Mouse (Mus musculus) intestine, embryonic 16.5 days (tissue): ENCODE measurements at regions not wholly inside any gene's neighbourhood (a gene's known extent, or its start where the extent isn't known, plus 50 kb on each side); places are given as distances from the start of the nearest gene placed in this dataset.
A peak's percentile ranks its signal among the peaks of the same experiment; 100 is the strongest.

Experiments
- ATAC-seq: fragments of 200-750 bp; cut with Nextera tagmentation; 2 replicates; pipeline ENCODE4 v1.8.0; 2017; ENCODE audit warnings: moderate TSS enrichment, moderate library complexity
- H3K27ac ChIP-seq: fragments of 300-500 bp; sonication (generic); 2 replicates; pipeline ENCODE4 v1.5.1; 2014; ENCODE audit warnings: mild to moderate bottlenecking, low read length
- H3K27me3 ChIP-seq: fragments of 300-500 bp; sonication (generic); replicated peaks from 2 replicates; pipeline ENCODE4 v1.6.1; 2014; ENCODE audit warnings: low read length, control low read depth, mixed read lengths; ENCODE audit not compliant: control insufficient read depth, insufficient read depth
- H3K36me3 ChIP-seq: fragments of 300-500 bp; sonication (generic); 2 replicates; pipeline ENCODE4 v1.6.1; 2014; ENCODE audit warnings: low read length, control low read depth; ENCODE audit not compliant: control insufficient read depth, insufficient read depth
- H3K4me1 ChIP-seq: fragments of 300-500 bp; sonication (generic); 2 replicates; pipeline ENCODE4 v1.6.1; 2014; ENCODE audit warnings: low read length, control low read depth, mixed read lengths; ENCODE audit not compliant: control insufficient read depth, insufficient read depth
- H3K4me2 ChIP-seq: fragments of 300-500 bp; sonication (generic); 2 replicates; pipeline ENCODE4 v1.6.1; 2014; ENCODE audit warnings: low read depth, low read length, control low read depth
- H3K4me3 ChIP-seq: fragments of 300-500 bp; sonication (generic); 2 replicates; pipeline ENCODE4 v1.5.1; 2014; ENCODE audit warnings: mild to moderate bottlenecking, low read length
- H3K9ac ChIP-seq: fragments of 300-500 bp; sonication (generic); 2 replicates; pipeline ENCODE4 v1.6.1; 2014; ENCODE audit warnings: low read depth, low read length
- H3K9me3 ChIP-seq: fragments of 300-500 bp; sonication (generic); 2 replicates; pipeline ENCODE4 v1.6.1; 2016; ENCODE audit warnings: low read length, control low read depth; ENCODE audit not compliant: control insufficient read depth
- WGBS: fragments of 180-500 bp; shearing (Covaris S2); extraction: QIAGEN DNeasy Blood & Tissue Kit; methylation state at CpG from one replicate; pipeline ENCODE4 v1.1.7; 2014; 5-methylcytosine and 5-hydroxymethylcytosine counted together

GRCm38 (mm10) chr3:115554809-115555708, 159.8 kb downstream of the S1pr1 start:
- no peak for ATAC-seq
- no peaks in the 10 kb centered on the region for H3K4me1 ChIP-seq
- H3K27ac ChIP-seq: no peak overlapping the region
- H3K9me3 ChIP-seq: no peaks in the 10 kb centered on the region
- no peak overlapping the region for H3K4me3 ChIP-seq
- no peak overlapping the region for H3K9ac ChIP-seq
- H3K27me3 ChIP-seq: no peaks in the 10 kb centered on the region
- no peaks in the 10 kb centered on the region for H3K36me3 ChIP-seq
- WGBS: 74% methylated on average over 10 of the region's 10 CpGs
- H3K4me2 ChIP-seq: no peak overlapping the region

- no peak overlapping the region for H3K4me2 ChIP-seq
- no peaks in the 10 kb centered on the region for H3K27me3 ChIP-seq
- no peak overlapping the region for H3K4me3 ChIP-seq
- H3K27ac ChIP-seq: no peak overlapping the region
- 60% methylated on average over 10 of the region's 10 CpGs for WGBS
- no peaks in the 10 kb centered on the region for H3K9me3 ChIP-seq
- no peak overlapping the region for H3K9ac ChIP-seq
- peak; percentile 67 for ATAC-seq
- H3K36me3 ChIP-seq: no peaks in the 10 kb centered on the region
- no peaks in the 10 kb centered on the region for H3K4me1 ChIP-seq
These were observed 160.9 kb downstream of the S1pr1 start for GRCm38 (mm10) chr3:115553848-115554515.

- 88% methylated on average over 1 of the region's 1 CpGs for WGBS
- Histone ChIP-seq H3K4me2 (no peak overlapping the region), H3K4me1 (no peaks in the 10 kb centered on the region), H3K36me3 (no peaks in the 10 kb centered on the region), H3K27ac (no peak overlapping the region), H3K4me3 (no peak overlapping the region), H3K27me3 (no peaks in the 10 kb centered on the region), H3K9ac (no peak overlapping the region), H3K9me3 (no peaks in the 10 kb centered on the region)
- ATAC-seq: no peak
These were observed 173.1 kb downstream of the S1pr1 start for GRCm38 (mm10) chr3:115541789-115542188.

GRCm38 (mm10) chr3:115538355-115538754, 176.5 kb downstream of the S1pr1 start:
- Histone ChIP-seq H3K4me1 (no peaks in the 10 kb centered on the region), H3K27me3 (no peaks in the 10 kb centered on the region), H3K4me2 (no peak overlapping the region), H3K36me3 (no peaks in the 10 kb centered on the region), H3K9ac (no peak overlapping the region), H3K9me3 (no peaks in the 10 kb centered on the region), H3K4me3 (no peak overlapping the region), H3K27ac (no peak overlapping the region)
- no peak for ATAC-seq
- whole genome bisulfite sequencing: 83% methylated on average over 6 of the region's 6 CpGs

- no peaks in the 10 kb centered on the region for H3K27me3 ChIP-seq
- H3K4me3 ChIP-seq: no peak overlapping the region
- H3K36me3 ChIP-seq: no peaks in the 10 kb centered on the region
- no peak overlapping the region for H3K27ac ChIP-seq
- ATAC-seq: no peak
- 83% methylated on average over 18 of the region's 18 CpGs for WGBS
- no peaks in the 10 kb centered on the region for H3K4me1 ChIP-seq
- H3K9me3 ChIP-seq: no peaks in the 10 kb centered on the region
- no peak overlapping the region for H3K4me2 ChIP-seq
- H3K9ac ChIP-seq: no peak overlapping the region
These were observed 182.6 kb downstream of the S1pr1 start for GRCm38 (mm10) chr3:115532141-115532735.

GRCm38 (mm10) chr3:115530441-115530840, 184.4 kb downstream of the S1pr1 start:
- Histone ChIP-seq H3K4me1 (no peaks in the 10 kb centered on the region), H3K4me2 (no peak overlapping the region), H3K27me3 (no peaks in the 10 kb centered on the region), H3K9ac (no peak overlapping the region), H3K4me3 (no peak overlapping the region), H3K36me3 (no peaks in the 10 kb centered on the region), H3K27ac (no peak overlapping the region), H3K9me3 (no peaks in the 10 kb centered on the region)
- WGBS: 74% methylated on average over 3 of the region's 3 CpGs
- no peak for ATAC-seq

- no peak for ATAC-seq
- 49% methylated on average over 4 of the region's 4 CpGs for WGBS
These were observed 185.0 kb downstream of the S1pr1 start for GRCm38 (mm10) chr3:115529918-115530317.

GRCm38 (mm10) chr3:115523515-115523914, 191.4 kb downstream of the S1pr1 start:
- Histone ChIP-seq H3K9me3 (no peaks in the 10 kb centered on the region), H3K27ac (no peak overlapping the region), H3K4me1 (no peaks in the 10 kb centered on the region), H3K36me3 (no peaks in the 10 kb centered on the region), H3K9ac (no peak overlapping the region), H3K4me2 (no peak overlapping the region), H3K27me3 (no peaks in the 10 kb centered on the region), H3K4me3 (no peak overlapping the region)
- peak; percentile 75; the same call in 1 of the 2 replicates for ATAC-seq
- 61% methylated on average over 2 of the region's 2 CpGs for WGBS

More at GRCm38 (mm10) chr3:115529918-115530317, 185.0 kb downstream of the S1pr1 start:
- no peaks in the 10 kb centered on the region for H3K36me3 ChIP-seq
- no peak overlapping the region for H3K4me3 ChIP-seq
- no peak overlapping the region for H3K4me2 ChIP-seq
- H3K9ac ChIP-seq: no peak overlapping the region
- H3K4me1 ChIP-seq: no peaks in the 10 kb centered on the region
- H3K27ac ChIP-seq: no peak overlapping the region
- H3K27me3 ChIP-seq: no peaks in the 10 kb centered on the region
- H3K9me3 ChIP-seq: no peaks in the 10 kb centered on the region

GRCm38 (mm10) chr3:115515645-115516044, 199.2 kb downstream of the S1pr1 start:
- ATAC-seq: no peak
- H3K36me3 ChIP-seq: no peaks in the 10 kb centered on the region
- H3K9ac ChIP-seq: no peak overlapping the region
- no peaks in the 10 kb centered on the region for H3K4me1 ChIP-seq
- H3K27ac ChIP-seq: no peak overlapping the region
- H3K4me3 ChIP-seq: no peak overlapping the region
- whole genome bisulfite sequencing: 80% methylated on average over 4 of the region's 4 CpGs
- no peaks in the 10 kb centered on the region for H3K27me3 ChIP-seq
- no peaks in the 10 kb centered on the region for H3K9me3 ChIP-seq
- no peak overlapping the region for H3K4me2 ChIP-seq
